Mouse (Mus musculus): ENCODE results near the gene Vmn1r143. TPM values are rescaled to one million over a fixed set of nuclear protein-coding genes. Genes with fewer than 3 reads are reported as not detected.
"Not testable (repeated sequence)": the region's sequence is repeated elsewhere in the genome, so short reads cannot be mapped to it uniquely, and the experiment has no call there.

The Vmn1r143 gene
- polyA plus RNA-seq (2011; ENCODE audit: insufficient read depth, insufficient read length, low read depth, missing spikeins), result not detected in 2 replicates

GRCm38 (mm10) chr7:22189077-22189476, at the start of gene Vmn1r143:
Gene Vmn1r143, plus strand, starts transcription at chr7:22189377.
- not testable (repeated sequence) for H3K27me3 ChIP-seq (ENCODE audit: control insufficient read depth, insufficient read depth, low read length, poor library complexity, severe bottlenecking)

GRCm38 (mm10) chr7:22163935-22164334, 25.2 kb upstream of the Vmn1r143 start, which contains the start of gene Vmn1r142:
Gene Vmn1r142, minus strand, starts transcription at chr7:22164035.
- not testable (repeated sequence) for H3K9ac ChIP-seq (ENCODE audit: low read depth, poor library complexity, severe bottlenecking); H3K9me3 ChIP-seq (replicated peaks; ENCODE audit: control insufficient read depth, insufficient read depth, low read length, poor library complexity, severe bottlenecking); H3K27ac ChIP-seq (ENCODE audit: insufficient read depth, low read length); H3K27me3 ChIP-seq (ENCODE audit: control insufficient read depth, insufficient read depth, low read length, poor library complexity, severe bottlenecking); H3K4me3 ChIP-seq (ENCODE audit: low read depth, low read length); H3K36me3 ChIP-seq (ENCODE audit: control insufficient read depth, insufficient read depth, low read length, poor library complexity, severe bottlenecking); H3K4me1 ChIP-seq (ENCODE audit: control insufficient read depth, insufficient read depth, low read length)

More at GRCm38 (mm10) chr7:22189077-22189476, at the start of gene Vmn1r143:
- H3K4me3 ChIP-seq (ENCODE audit: low read depth, low read length); H3K9ac ChIP-seq (ENCODE audit: low read depth, poor library complexity, severe bottlenecking); H3K9me3 ChIP-seq (replicated peaks; ENCODE audit: control insufficient read depth, insufficient read depth, low read length, poor library complexity, severe bottlenecking); H3K36me3 ChIP-seq (ENCODE audit: control insufficient read depth, insufficient read depth, low read length, poor library complexity, severe bottlenecking); H3K27ac ChIP-seq (ENCODE audit: insufficient read depth, low read length); H3K4me1 ChIP-seq (ENCODE audit: control insufficient read depth, insufficient read depth, low read length): not testable (repeated sequence)

GRCm38 (mm10) chr7:22201164-22201563, 12.0 kb downstream of the Vmn1r143 start, which contains the start of gene Gm8653:
Gene Gm8653, minus strand, starts transcription at chr7:22201264.
- H3K36me3 ChIP-seq (ENCODE audit: control insufficient read depth, insufficient read depth, low read length, poor library complexity, severe bottlenecking); H3K27ac ChIP-seq (ENCODE audit: insufficient read depth, low read length); H3K9ac ChIP-seq (ENCODE audit: low read depth, poor library complexity, severe bottlenecking); H3K9me3 ChIP-seq (replicated peaks; ENCODE audit: control insufficient read depth, insufficient read depth, low read length, poor library complexity, severe bottlenecking); H3K4me3 ChIP-seq (ENCODE audit: low read depth, low read length); H3K27me3 ChIP-seq (ENCODE audit: control insufficient read depth, insufficient read depth, low read length, poor library complexity, severe bottlenecking); H3K4me1 ChIP-seq (ENCODE audit: control insufficient read depth, insufficient read depth, low read length): not testable (repeated sequence)

- H3K9ac ChIP-seq (ENCODE audit: low read depth, poor library complexity, severe bottlenecking), result not testable (repeated sequence)
Measured at GRCm38 (mm10) chr7:22229384-22229783, 40.2 kb downstream of the Vmn1r143 start, which contains the start of gene Gm8453. Gene Gm8453, minus strand, starts transcription at chr7:22229484.

More at GRCm38 (mm10) chr7:22229384-22229783, 40.2 kb downstream of the Vmn1r143 start, which contains the start of gene Gm8453:
- not testable (repeated sequence) for H3K36me3 ChIP-seq (ENCODE audit: control insufficient read depth, insufficient read depth, low read length, poor library complexity, severe bottlenecking); H3K27me3 ChIP-seq (ENCODE audit: control insufficient read depth, insufficient read depth, low read length, poor library complexity, severe bottlenecking); H3K27ac ChIP-seq (ENCODE audit: insufficient read depth, low read length); H3K9me3 ChIP-seq (replicated peaks; ENCODE audit: control insufficient read depth, insufficient read depth, low read length, poor library complexity, severe bottlenecking); H3K4me1 ChIP-seq (ENCODE audit: control insufficient read depth, insufficient read depth, low read length); H3K4me3 ChIP-seq (ENCODE audit: low read depth, low read length)

Other genes with a start within 250 kb of the Vmn1r143 start
- gene Vmn1r137, start 194.8 kb upstream of the Vmn1r143 start, polyA plus RNA-seq (2011; ENCODE audit: insufficient read depth, insufficient read length, low read depth, missing spikeins), result not detected in 2 replicates
- gene Vmn1r138, start 160.5 kb upstream of the Vmn1r143 start, polyA plus RNA-seq (2011; ENCODE audit: insufficient read depth, insufficient read length, low read depth, missing spikeins), result not detected in 2 replicates
- not detected in 2 replicates for gene Gm6176, start 133.1 kb upstream of the Vmn1r143 start, polyA plus RNA-seq (2011; ENCODE audit: insufficient read depth, insufficient read length, low read depth, missing spikeins)
- gene Vmn1r139, start 120.3 kb upstream of the Vmn1r143 start, polyA plus RNA-seq (2011; ENCODE audit: insufficient read depth, insufficient read length, low read depth, missing spikeins), result not detected in 2 replicates
- gene Gm16451, start 71.1 kb upstream of the Vmn1r143 start, polyA plus RNA-seq (2011; ENCODE audit: insufficient read depth, insufficient read length, low read depth, missing spikeins), result not detected in 2 replicates
- gene Gm10666, start 54.6 kb upstream of the Vmn1r143 start, polyA plus RNA-seq (2011; ENCODE audit: insufficient read depth, insufficient read length, low read depth, missing spikeins), result not detected in 2 replicates
- not detected in 2 replicates for gene Vmn1r142, start 25.3 kb upstream of the Vmn1r143 start, polyA plus RNA-seq (2011; ENCODE audit: insufficient read depth, insufficient read length, low read depth, missing spikeins)
- gene Gm8653, start 11.9 kb downstream of the Vmn1r143 start, polyA plus RNA-seq (2011; ENCODE audit: insufficient read depth, insufficient read length, low read depth, missing spikeins), result not detected in 2 replicates
- gene Gm8453, start 40.1 kb downstream of the Vmn1r143 start, polyA plus RNA-seq (2011; ENCODE audit: insufficient read depth, insufficient read length, low read depth, missing spikeins), result not detected in 2 replicates
- not detected in 2 replicates for gene Gm4187, start 140.3 kb downstream of the Vmn1r143 start, polyA plus RNA-seq (2011; ENCODE audit: insufficient read depth, insufficient read length, low read depth, missing spikeins)
- not detected in 2 replicates for gene Gm8660, start 181.7 kb downstream of the Vmn1r143 start, polyA plus RNA-seq (2011; ENCODE audit: insufficient read depth, insufficient read length, low read depth, missing spikeins)
- gene Vmn1r148, start 224.2 kb downstream of the Vmn1r143 start, polyA plus RNA-seq (2011; ENCODE audit: insufficient read depth, insufficient read length, low read depth, missing spikeins), result not detected in 2 replicates
- not detected in 2 replicates for gene Vmn1r149, start 248.9 kb downstream of the Vmn1r143 start, polyA plus RNA-seq (2011; ENCODE audit: insufficient read depth, insufficient read length, low read depth, missing spikeins)

All from ES-Bruce4 (cell line).